Mouse (Mus musculus) heart, embryonic 14.5 days (tissue): ENCODE results near the gene U90926. TPM values are rescaled to one million over a fixed set of nuclear protein-coding genes. Genes with fewer than 3 reads are reported as not detected.

Experiments used
- ATAC-seq: fragments of 200-750 bp; cut with Nextera tagmentation; 2 replicates; pipeline ENCODE4 v1.8.0; 2017; ENCODE audit warnings: low read depth, moderate TSS enrichment; ENCODE audit not compliant: insufficient number of reproducible peaks, insufficient read depth, low FRiP score
- H3K27ac ChIP-seq, 2 experiments: fragments of 200-500 bp in 1 of 2; fragments of 300-500 bp in 1 of 2; sonication (generic) in 1 of 2; replicated peaks in 1 of 2; 2 replicates each; pipeline ENCODE4 v1.5.1; 2012 to 2014; ENCODE audit warnings: low read depth in 2 of 2, low read length in 2 of 2, control low read depth in 1 of 2, mild to moderate bottlenecking in 1 of 2, mixed read lengths in 1 of 2; ENCODE audit not compliant: control insufficient read depth in 1 of 2, insufficient read depth in 1 of 2
- H3K27me3 ChIP-seq: fragments of 300-500 bp; sonication (generic); 2 replicates; pipeline ENCODE4 v1.6.1; 2014; ENCODE audit warnings: mild to moderate bottlenecking, low read length, control low read depth; ENCODE audit not compliant: control insufficient read depth, insufficient read depth
- H3K36me3 ChIP-seq: fragments of 300-500 bp; sonication (generic); 2 replicates; pipeline ENCODE4 v1.6.1; 2014; ENCODE audit warnings: mild to moderate bottlenecking, control low read depth, low read length, mixed read lengths; ENCODE audit not compliant: control insufficient read depth, insufficient read depth
- H3K4me1 ChIP-seq, 2 experiments: fragments of 200-500 bp in 1 of 2; fragments of 300-500 bp in 1 of 2; sonication (generic) in 1 of 2; 2 replicates each; pipeline ENCODE4 v1.6.1; 2012 to 2014; ENCODE audit warnings: low read length in 2 of 2, control low read depth in 1 of 2, mixed read lengths in 1 of 2; ENCODE audit not compliant: control insufficient read depth in 2 of 2, insufficient read depth in 2 of 2
- H3K4me2 ChIP-seq: fragments of 300-500 bp; sonication (generic); 2 replicates; pipeline ENCODE4 v1.6.1; 2014; ENCODE audit warnings: mild to moderate bottlenecking, low read length
- H3K4me3 ChIP-seq, 2 experiments: fragments of 200-500 bp in 1 of 2; fragments of 300-500 bp in 1 of 2; sonication (generic) in 1 of 2; 2 replicates each; pipeline ENCODE4 v1.5.1; 2012 to 2014; ENCODE audit warnings: low read length in 2 of 2, mild to moderate bottlenecking in 2 of 2, control low read depth in 1 of 2, low read depth in 1 of 2, moderate library complexity in 1 of 2; ENCODE audit not compliant: control insufficient read depth in 1 of 2, insufficient read depth in 1 of 2
- H3K9ac ChIP-seq: fragments of 300-500 bp; sonication (generic); 2 replicates; pipeline ENCODE4 v1.6.1; 2014; ENCODE audit warnings: mild to moderate bottlenecking, low read length
- H3K9me3 ChIP-seq: fragments of 300-500 bp; sonication (generic); 2 replicates; pipeline ENCODE4 v1.6.1; 2016; ENCODE audit warnings: low read length, control low read depth; ENCODE audit not compliant: control insufficient read depth
- WGBS: fragments of 180-500 bp; shearing (Covaris S2); extraction: QIAGEN DNeasy Blood & Tissue Kit; methylation state at CpG from one replicate; pipeline ENCODE4 v1.1.7; 2014; 5-methylcytosine and 5-hydroxymethylcytosine counted together
- polyA plus RNA-seq: library from polyadenylated mRNA; unstranded; fragments of >200 nt; fragmentation: Nextera tagmentation; extraction: Ambion mirVana; gene quantifications from 2 replicates; pipeline ENCODE4 v1.2.1, GENCODE M21; 2014

U90926 gene
- not detected in 2 replicates for polyA plus RNA-seq

DNA sequence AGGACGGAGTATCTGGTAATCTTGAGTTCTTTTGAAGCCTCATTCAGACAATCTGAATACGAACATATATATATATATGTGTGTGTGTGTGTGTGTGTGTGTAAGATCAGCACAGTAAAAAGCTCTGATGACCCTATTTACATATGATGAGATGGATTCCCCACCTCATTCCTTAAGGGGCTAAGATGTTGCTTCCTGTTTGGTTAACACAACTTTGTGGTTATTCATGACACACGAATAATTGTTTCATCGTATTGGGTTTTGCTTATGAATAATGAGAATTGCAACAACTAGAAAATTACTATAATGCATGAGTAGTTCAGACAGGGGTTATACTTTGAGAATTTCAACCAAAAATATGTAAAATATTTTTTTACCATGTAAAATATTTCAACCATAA is at the start of gene U90926:
TSS of gene U90926 (minus strand) at position 101 of the 400 bp plus-strand sequence.
- Histone ChIP-seq H3K9ac (no peak within 1 kb of the TSS), H3K9me3 (no peaks in the 10 kb centered on the region), H3K36me3 (no peaks in the 10 kb centered on the region), H3K27ac (no peak within 1 kb of the TSS), H3K4me1 (peaks cover 2 to 7% of the 10 kb centered on the region in 2 experiments; a peak in 3 of 4 replicates), H3K4me2 (no peak within 1 kb of the TSS), H3K27me3 (no peaks in the 10 kb centered on the region), H3K4me3 (no peak within 1 kb of the TSS)
- WGBS: 81% methylated on average over 4 of the region's 4 CpGs
- ATAC-seq: no peak

DNA sequence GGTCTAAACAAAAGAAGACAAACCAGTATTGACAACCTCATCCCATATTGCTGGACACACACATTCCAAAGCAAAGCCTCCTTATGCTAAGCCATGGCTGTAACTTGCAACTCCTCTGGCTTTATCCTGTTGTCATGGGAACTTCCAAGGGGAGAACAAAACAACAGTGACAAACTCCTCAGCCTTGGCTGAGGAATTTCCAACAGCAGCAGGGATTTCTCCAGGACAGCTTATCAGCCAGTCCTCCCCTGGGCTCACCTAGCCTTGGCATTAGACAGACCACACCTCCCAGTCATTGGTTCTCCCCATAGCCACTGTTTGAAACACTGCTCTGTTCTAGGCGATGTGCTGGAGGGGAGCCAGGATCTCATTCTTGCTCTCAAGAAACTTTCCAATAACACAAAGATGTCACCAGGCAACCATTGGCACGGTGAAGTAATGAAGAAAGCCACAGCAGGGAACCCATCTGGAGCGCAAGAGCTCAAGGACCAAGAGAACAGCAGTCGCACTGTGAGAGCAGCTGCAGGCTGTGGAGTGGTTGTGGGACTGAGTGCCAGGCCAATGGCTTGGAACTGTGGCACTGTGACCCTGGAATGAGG is 48.7 kb upstream of the U90926 start:
- Histone ChIP-seq H3K4me2 (no peak overlapping the region), H3K36me3 (no peaks in the 10 kb centered on the region), H3K9me3 (no peaks in the 10 kb centered on the region), H3K4me1 (peaks cover 11 to 13% of the 10 kb centered on the region in 2 experiments; a peak in 3 of 4 replicates), H3K27me3 (no peaks in the 10 kb centered on the region), H3K4me3 (no peak overlapping the region), H3K27ac (peak overlapping the region in 1 of 2 experiments; percentile 29; a peak in 2 of 4 replicates), H3K9ac (no peak overlapping the region)
- ATAC-seq: peak; percentile 72
- 8% methylated on average over 4 of the region's 4 CpGs for WGBS

DNA sequence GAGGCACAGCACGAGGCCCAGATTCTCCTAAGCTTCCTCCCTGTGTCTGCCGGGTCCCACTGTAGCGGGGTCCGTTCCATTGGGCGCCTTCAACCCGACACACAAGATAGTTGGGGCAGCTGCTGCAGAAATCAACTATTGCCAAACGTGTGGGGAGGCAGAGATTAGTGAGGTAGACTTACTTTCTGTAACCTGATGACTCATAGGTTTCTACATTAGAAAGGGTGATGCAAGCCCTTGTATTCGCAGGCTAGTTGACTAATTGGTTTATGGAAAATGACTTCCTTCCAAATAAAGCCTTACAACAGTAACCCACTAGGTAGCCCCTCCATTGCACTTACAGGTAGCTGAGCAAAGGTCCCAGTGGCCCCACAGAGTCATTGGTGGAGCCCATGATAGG is 47.4 kb upstream of the U90926 start:
- no peak for ATAC-seq
- H3K4me2 ChIP-seq: no peak overlapping the region
- H3K36me3 ChIP-seq: no peaks in the 10 kb centered on the region
- no peak overlapping the region for H3K9ac ChIP-seq
- no peak overlapping the region for H3K4me3 ChIP-seq
- 84% methylated on average over 8 of the region's 8 CpGs for WGBS
- peaks cover 13% of the 10 kb centered on the region in 2 experiments; a peak in 3 of 4 replicates for H3K4me1 ChIP-seq
- H3K27me3 ChIP-seq: no peaks in the 10 kb centered on the region
- H3K9me3 ChIP-seq: no peaks in the 10 kb centered on the region
- no peak overlapping the region for H3K27ac ChIP-seq

DNA sequence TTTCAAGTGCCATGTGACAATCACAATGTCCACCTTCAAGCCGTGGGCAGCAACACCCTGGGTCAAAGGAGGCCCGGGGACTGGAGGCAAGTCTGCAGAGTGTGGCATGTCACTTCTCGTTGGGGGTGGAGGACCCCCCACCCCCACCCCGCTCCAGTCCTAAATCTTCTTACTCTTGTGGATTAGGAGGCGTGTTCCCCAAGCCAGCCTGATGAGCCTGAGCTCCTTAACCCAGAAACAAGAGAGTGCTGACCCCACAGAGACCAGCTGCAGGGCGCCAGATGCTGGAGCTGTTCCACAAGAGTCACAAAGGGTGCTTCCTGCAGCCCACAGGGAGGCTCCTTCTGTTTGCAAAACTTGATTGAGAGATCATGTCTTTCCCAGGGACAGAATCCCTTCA is 41.0 kb upstream of the U90926 start, which contains the start of gene Ppef2:
TSS of gene Ppef2 (minus strand) at position 61 of the 400 bp plus-strand sequence.
- 36% methylated on average over 6 of the region's 6 CpGs for WGBS
- ATAC-seq: no peak
- Histone ChIP-seq H3K9me3 (no peaks in the 10 kb centered on the region), H3K4me1 (peaks cover 0 to 2% of the 10 kb centered on the region in 2 experiments; a peak in 1 of 4 replicates), H3K36me3 (no peaks in the 10 kb centered on the region), H3K9ac (no peak within 1 kb of the TSS), H3K27ac (no peak within 1 kb of the TSS), H3K27me3 (no peaks in the 10 kb centered on the region), H3K4me2 (no peak within 1 kb of the TSS), H3K4me3 (no peak within 1 kb of the TSS)

DNA sequence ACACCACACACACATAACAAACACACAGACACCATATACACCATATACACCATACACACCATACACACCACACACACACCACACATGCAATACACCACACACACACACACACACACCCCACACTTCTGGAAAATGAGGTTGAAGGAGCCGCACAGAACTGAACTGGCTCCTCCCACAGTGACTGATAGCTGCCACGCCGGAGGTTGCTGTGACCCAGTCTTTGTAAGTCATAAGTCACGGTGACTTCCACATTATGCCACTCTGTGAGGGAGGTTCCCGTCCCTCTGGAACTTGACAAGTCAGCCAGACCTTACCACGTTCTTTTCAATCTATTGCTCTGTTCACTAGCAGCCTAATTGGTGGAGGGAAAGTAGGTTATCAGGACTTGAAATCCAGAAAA is 39.3 kb upstream of the U90926 start:
- H3K27me3 ChIP-seq: no peaks in the 10 kb centered on the region
- no peak for ATAC-seq
- H3K4me1 ChIP-seq: peaks cover 0 to 2% of the 10 kb centered on the region in 2 experiments; a peak in 1 of 4 replicates
- H3K9me3 ChIP-seq: no peaks in the 10 kb centered on the region
- no peak overlapping the region for H3K4me2 ChIP-seq
- WGBS: 66% methylated on average over 6 of the region's 6 CpGs
- H3K36me3 ChIP-seq: no peaks in the 10 kb centered on the region
- H3K9ac ChIP-seq: no peak overlapping the region
- no peak overlapping the region for H3K4me3 ChIP-seq
- H3K27ac ChIP-seq: no peak overlapping the region

DNA sequence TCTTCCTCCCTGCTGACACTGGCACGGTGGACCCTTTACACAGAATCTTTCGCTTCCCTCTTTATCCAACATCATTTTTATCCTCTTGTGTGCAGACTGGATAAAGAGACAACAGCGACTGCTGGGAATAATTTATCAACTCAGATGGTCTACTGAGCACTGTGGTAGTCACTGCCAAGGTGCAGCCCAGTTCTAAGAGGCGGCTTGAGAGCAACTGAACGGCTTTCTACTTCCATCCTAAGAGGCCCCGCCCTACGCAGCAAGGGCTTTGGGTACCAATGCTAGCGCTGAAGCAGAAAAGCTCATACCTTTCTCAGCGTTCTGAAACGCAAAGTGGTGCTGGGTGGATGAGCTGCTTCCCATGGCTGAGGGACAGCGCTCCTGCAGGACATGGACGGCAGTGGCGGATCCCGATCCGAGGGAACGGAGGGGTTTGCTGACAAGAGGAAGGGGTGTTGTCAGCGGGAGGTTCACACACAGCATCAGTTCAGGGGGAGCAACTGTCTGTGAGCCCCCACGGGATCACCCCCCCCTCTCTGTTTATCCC is 37.7 kb upstream of the U90926 start:
- H3K4me2 ChIP-seq: 0 out of 2 replicates have a peak overlapping the region, but pooled peaks have one; percentile 14
- no peaks in the 10 kb centered on the region; a peak in 1 of 4 replicates for H3K4me1 ChIP-seq
- H3K27ac ChIP-seq: no peak overlapping the region
- H3K9ac ChIP-seq: no peak overlapping the region
- WGBS: 17% methylated on average over 18 of the region's 18 CpGs
- H3K4me3 ChIP-seq: no peak overlapping the region
- no peaks in the 10 kb centered on the region for H3K36me3 ChIP-seq
- no peaks in the 10 kb centered on the region for H3K9me3 ChIP-seq
- H3K27me3 ChIP-seq: no peaks in the 10 kb centered on the region
- ATAC-seq: no peak

DNA sequence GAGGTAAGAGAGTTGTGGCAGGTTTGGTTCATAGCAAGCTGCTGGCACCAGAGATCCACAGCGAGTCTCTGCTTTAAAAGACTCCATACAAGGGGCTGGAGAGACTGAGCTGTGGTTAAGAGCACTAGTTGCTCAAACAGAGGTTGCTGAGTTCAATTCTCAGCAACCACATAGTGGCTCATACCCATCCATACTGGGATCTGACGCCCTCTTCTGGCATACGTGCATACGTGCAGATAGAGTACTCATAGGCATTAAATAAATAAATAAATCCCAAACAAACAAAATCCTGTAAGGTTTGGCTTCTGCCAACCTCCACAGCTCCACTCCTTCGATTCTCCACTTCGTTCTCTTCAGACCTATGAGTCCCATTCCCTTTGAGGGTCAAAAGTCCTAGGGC is 36.8 kb upstream of the U90926 start:
- ATAC-seq: no peak
- no peaks in the 10 kb centered on the region; a peak in 1 of 4 replicates for H3K4me1 ChIP-seq
- no peak overlapping the region for H3K4me3 ChIP-seq
- WGBS: 86% methylated on average over 6 of the region's 6 CpGs
- H3K27me3 ChIP-seq: no peaks in the 10 kb centered on the region
- no peaks in the 10 kb centered on the region for H3K36me3 ChIP-seq
- no peak overlapping the region for H3K9ac ChIP-seq
- no peaks in the 10 kb centered on the region for H3K9me3 ChIP-seq
- no peak overlapping the region for H3K27ac ChIP-seq
- no peak overlapping the region for H3K4me2 ChIP-seq
